Mouse (Mus musculus) fibroblast of lung, adult 2 months (primary cell): ENCODE measurements around the gene Rslcan18.
"Not testable (repeated sequence)": the region's sequence is repeated elsewhere in the genome, so short reads cannot be mapped to it uniquely, and the experiment has no call there.

Experiments used
- DNase-seq: peaks from one replicate; pipeline ENCODE4 v3.0.0-alpha.2; 2011; ENCODE audit warnings: low read depth

Rslcan18 gene

DNA sequence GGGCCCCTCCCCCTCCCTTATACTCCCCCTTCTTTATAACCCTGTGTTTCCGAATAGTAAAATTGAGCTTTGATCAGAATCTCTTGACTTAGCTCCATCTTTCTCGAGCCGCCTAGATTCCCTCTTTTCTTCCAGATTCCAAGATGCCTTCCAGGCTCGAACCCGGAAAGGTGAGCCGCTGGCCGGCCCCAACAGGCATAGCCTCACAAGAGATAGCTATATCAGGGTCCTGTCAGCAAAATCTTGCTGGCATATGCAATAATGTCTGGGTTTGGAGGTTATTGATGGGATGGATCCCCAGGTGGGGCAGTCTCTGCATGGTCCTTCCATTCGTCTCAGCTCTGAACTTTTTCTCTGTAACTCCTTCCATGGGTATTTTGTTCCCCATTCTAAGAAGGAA is at the start of gene Rslcan18:
Gene Rslcan18, minus strand, starts transcription at position 101 of the 400 bp plus-strand sequence.
- DNase-seq: not testable (repeated sequence)

- DNase-seq: peak; percentile 60
Measured at GRCm38 (mm10) chr13:67128038-67128721, 12.1 kb upstream of the Rslcan18 start.

DNA sequence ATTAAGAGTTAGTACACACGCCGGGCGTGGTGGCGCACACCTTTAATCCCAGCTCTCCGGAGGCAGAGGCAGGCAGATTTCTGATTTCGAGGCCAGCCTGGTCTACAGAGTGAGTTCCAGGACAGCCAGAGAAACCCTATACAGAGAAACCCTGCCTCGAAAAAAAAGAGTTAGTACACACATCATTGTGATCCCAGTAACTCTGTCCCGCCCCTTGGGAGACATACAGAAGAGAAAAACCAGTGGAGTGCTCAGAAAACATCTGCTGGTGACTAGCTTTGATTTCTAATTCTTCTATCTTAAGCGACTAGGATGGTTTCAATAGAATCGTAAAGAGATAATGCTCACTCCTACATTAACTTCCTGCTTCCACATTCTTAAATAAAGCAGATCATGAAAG is 11.4 kb upstream of the Rslcan18 start:
- DNase-seq: not testable (repeated sequence)

GRCm38 (mm10) chr13:67124460-67124859 is 8.4 kb upstream of the Rslcan18 start:
- no peak for DNase-seq

DNA sequence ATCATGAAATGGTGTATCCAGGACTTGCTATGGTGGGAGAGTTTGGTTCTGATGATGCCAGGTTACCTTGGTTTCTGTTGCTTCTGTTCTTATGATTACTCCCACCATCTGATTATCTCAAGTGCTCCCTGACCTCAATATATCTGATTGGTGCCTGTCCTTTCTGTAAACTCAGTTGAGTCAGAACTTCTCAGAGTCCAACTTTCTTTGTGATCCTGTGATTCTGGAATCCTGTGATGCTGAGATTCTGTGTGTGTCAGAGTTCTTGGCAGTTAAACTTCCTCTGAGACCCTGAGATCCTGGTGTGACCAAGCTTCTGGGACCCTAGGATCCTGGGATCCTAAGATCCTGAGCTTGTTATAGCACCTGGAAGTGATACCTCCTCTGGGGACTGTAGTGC is 5.3 kb upstream of the Rslcan18 start, which contains the start of gene Zfp759:
Gene Zfp759, plus strand, starts transcription at position 301 of the 400 bp plus-strand sequence.
- DNase-seq: not testable (repeated sequence)

DNA sequence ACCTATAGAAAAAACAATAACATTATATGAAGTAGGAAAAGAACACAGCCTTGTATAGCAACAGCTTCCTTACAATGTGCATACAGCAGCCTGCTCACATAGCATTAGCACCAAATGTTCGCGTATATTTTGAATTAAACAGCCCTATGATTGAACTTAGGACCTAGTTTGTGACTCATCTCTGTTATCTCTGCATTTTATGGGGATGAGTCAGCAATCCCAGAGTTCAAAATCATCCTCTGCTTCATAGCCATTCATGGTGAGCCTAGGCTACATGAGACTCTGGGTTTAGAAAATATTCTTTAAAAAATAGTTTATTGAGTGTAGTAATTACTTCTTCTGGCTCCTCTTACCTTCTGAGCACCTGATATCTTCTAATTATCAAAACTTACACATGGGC is 2.8 kb downstream of the Rslcan18 start:
- no peak for DNase-seq

- no peak for DNase-seq
Measured at GRCm38 (mm10) chr13:67112096-67112495, 4.0 kb downstream of the Rslcan18 start.

DNA sequence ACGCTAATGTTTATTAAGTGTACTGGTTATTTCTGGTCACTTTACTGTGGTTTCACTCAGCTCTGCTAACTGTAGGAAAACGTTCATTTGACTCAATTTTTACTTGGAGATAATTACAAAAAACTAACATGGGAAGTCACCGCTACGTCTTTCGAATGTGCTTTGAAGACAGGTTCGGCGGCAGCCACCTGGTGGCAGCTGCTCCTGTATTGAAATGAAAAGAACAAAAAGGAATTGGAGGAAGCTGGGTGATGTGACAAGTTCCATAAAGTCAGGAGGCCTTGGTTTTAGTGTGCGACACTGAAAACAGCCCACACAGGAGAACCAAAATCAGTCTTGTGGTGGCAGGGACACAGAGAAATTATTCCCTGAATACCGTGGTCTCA is 7.2 kb downstream of the Rslcan18 start:
- no peak for DNase-seq

DNA sequence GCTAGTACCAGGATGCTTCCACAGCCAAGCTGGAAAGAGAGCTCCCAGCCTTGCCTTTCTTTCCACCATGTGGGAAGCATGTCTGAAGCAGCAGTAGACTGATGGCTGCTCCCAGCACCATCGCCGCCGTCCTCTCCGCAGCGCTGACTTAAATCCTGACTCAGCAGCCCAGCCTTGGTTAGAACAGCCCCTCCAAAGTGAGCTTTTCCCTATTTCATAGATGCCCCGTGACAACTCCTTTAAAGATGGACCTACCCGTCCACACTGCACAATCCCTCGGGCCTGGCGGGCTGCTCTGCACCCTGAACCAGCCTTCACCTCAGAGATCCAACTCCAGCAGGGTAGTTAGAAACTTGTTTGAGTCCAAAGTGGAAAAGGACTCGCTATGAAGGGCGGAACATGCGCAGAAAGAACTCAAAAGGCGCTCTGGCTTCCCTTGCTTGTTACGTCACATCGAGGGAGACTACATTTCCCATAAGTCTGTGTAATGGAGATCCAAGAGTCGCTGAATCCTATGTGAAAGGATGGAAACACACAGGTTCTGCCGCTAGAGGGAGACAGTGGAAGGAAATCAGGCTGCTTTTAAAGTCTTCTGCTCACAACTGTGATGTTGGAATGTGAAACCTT is 7.8 kb downstream of the Rslcan18 start, which contains the start of gene Gm28557:
Gene Gm28557, minus strand, starts transcription at position 411 of the 627 bp plus-strand sequence.
- peak; percentile 98 for DNase-seq

DNA sequence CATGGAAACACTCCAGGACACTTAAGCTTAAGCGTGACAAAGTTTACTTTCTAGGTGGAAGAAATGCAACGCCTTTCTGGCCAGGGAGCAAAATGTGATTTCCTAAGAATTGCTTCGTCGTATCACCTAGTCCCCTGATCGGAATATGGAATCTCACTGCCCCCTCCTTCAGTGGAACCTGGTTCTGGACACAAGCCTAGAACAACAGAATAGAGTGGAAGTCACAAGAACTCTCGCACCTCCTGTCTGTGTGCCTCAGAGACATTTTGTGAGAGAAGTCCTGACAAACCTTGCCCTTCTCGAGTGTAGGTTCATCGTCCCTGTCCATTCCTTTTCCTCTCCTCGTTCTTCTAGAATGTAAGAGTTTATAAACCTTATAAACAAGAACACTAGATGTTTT is 8.4 kb downstream of the Rslcan18 start:
- no peak for DNase-seq

DNA sequence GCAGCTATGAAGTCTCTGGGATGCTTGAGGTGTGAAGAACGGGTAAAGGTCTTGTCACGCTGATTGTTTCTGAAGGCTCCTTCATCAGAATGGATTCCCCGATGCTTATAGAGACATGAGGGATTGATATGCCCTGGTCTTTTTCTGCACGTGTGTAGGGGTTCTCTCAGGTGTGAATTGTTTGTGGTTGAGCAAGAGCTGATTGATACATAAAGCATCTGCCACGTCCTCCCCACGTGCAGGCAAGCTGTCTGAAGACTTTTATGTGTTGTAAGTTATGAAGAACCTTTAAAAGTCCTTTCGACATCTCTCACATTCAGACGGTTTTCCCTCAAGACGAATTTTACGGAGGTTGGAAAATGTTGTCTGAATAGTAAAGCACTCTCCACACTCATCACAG is 18.2 kb downstream of the Rslcan18 start, which contains the start of gene Zfp708:
Gene Zfp708, minus strand, starts transcription at position 101 of the 400 bp plus-strand sequence.
- no peak for DNase-seq

GRCm38 (mm10) chr13:67090154-67090553 is 25.9 kb downstream of the Rslcan18 start:
- DNase-seq: no peak

DNA sequence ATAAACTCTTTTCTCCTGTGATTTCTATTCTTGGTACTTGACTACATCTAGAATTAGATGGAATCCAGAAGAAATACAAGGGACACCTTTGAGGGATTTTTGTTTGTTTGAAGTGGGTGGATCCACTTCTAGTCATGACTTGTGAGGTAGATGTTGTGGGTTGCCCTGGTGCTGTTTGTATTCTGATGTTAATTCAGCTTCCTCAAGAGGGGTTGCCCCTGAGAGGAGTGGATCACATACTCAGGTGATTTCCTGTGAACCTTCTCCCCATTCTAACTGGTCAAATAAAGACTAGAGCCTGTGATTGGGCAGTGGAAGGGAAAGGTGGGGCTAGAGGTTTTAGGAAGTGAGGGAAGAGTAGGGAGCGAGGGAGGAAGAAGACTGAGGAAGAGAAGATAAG is 34.1 kb downstream of the Rslcan18 start:
- no peak for DNase-seq

DNA sequence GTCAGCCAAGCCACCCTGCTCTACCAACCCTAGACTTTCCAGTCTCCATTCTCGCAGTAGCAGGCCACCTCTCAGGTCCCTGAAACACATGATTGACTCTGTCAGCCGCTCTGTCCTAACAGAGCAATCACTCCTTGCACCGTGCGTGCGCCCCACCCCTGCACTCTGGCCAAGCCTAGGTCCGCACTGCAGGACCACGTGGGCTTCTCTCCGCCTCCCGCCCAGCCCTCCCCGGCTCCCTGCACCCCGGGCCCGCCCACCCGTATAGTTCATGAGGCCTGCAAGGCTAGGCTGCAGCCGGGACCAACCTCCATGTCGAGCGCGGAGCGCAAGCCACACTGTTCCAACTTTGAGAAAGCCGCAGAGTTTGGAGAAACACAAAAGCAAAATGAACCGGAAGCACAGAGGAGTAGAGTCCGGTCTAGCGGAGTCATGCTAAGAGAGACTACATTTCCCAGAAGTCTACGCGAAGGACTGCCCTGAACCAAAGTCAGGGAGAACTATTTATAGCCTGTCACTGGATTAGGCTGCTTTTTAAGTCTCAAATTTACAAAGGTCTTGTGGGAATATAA is 34.8 kb downstream of the Rslcan18 start:
- DNase-seq: peak; percentile 79

- no peak for DNase-seq
Measured at GRCm38 (mm10) chr13:67077244-67077643, 38.8 kb downstream of the Rslcan18 start.

- no peak for DNase-seq
Measured at GRCm38 (mm10) chr13:67072786-67073185, 43.3 kb downstream of the Rslcan18 start.

GRCm38 (mm10) chr13:67065386-67065785 is 50.7 kb downstream of the Rslcan18 start:
- DNase-seq: no peak

DNA sequence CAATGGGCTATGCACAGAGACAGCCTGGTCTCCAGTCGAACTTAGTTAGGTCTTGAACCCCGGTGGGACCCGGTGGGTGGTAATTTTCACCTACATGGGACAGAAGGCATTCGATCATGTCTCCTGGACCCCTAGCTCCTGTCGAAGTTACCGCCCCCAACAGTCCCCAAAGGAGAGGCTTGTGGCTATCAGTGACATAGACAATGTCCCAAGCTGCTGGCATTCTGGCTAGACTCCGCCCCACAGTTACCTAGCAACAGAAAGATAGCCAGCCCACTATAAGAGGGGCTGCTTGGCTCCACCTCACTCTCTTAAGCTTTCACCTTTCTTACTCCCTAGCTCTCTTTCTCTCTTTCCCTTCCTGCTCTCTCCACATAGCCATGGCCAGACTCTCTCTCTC is 53.6 kb downstream of the Rslcan18 start:
- no peak for DNase-seq

- peak; percentile 87 for DNase-seq
Measured at GRCm38 (mm10) chr13:67060786-67061358, 55.2 kb downstream of the Rslcan18 start, which contains the start of gene Zfp712. TSS of gene Zfp712 (minus strand) at chr13:67061170.

DNA sequence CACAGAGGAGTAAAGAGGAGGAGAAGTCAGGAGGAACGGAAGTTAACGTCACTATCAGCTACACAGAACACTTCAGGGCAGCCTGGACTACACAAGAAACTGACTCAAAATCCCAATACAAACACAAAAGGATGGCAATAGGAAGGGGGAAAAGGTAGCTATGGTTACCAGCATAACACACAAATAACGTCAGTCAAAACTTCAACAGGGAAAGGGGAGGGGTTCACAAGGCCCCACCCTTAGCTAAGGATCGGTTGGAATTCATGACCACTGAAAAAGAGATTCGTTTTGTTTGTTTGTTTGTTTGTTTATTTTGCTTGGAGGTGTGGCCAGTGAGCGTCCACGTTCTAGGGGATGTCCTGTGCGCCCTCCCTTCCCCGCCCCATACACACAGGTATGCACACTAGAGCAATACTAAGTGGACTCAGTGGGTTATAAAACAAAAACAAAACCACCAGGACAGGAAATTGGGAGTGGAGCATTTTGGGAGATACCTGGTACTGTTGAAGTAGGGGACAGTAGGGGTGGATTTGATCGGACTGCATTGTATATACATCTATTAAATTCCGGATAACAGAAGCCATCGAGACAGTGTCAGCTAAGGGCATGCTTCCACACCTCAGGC is 55.8 kb downstream of the Rslcan18 start:
- no peak for DNase-seq
